Mouse (Mus musculus) heart, adult 2 months (tissue): Measurements from ENCODE around the gene Rai14.

Source experiments
- CTCF ChIP-seq: fragments of 200-600 bp; IDR thresholded peaks from 2 replicates; pipeline ENCODE4 v1.8.1; 2022; ENCODE audit warnings: antibody characterized with exemption, mild to moderate bottlenecking, moderate library complexity
- POLR2A ChIP-seq: fragments of 200-500 bp; IDR thresholded peaks from 2 replicates; pipeline ENCODE4 v1.6.1; 2011; ENCODE audit warnings: mild to moderate bottlenecking, low read depth, low read length, control low read depth; ENCODE audit not compliant: insufficient read depth

DNA sequence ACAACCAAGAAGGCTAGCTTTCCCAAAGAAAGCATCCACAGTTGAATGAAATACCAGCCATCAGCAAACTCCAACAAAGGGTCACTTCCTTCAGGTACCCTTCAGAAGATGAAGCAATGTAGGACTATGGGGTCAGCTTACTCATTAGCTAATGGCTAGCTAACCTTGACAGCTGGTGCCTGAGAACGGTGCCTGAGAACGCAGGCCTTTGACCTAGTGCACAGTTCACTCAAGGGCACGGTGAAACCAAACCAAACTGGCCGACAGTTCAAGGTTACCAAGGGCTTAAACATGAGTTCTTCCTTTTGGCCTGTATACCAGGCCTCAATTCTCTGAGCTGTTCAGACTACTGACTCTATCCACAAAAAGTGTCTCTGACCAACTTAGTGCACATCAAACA, 81.0 kb downstream of the Rai14 start:
- TF ChIP-seq POLR2A (no peak), CTCF (no peak)
